Mouse (Mus musculus): Measurements from ENCODE around the gene Dgki.

DNA sequence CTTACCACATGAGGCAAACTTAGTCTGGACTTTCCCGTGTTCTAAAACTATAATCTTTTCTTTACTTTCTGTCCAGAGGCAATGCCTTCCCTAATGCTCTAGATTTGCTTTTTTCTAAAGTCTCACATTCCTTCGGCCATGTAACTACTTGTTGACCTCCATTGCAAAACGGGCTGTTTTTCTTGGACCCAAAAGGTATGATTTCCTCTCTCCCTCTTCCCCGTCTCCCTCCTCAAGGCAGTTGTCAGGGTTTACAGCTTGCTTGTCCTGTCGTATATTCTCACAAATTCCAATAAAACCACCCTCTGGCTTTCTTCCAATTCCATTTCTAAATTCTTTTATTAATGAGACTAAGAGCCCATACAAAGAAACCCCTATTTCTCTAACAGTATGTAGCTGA, 199.6 kb downstream of the Dgki start:
- TF ChIP-seq GATA1 (IDR thresholded peaks at IDR 0.05; ENCODE audit: low read length) (no peak), TAL1 (IDR thresholded peaks at IDR 0.05; ENCODE audit: low read length) (no peak)
